Mouse (Mus musculus) heart, adult 2 months (tissue): ENCODE data around the gene Zfp978. TPM values are rescaled to one million over a fixed set of nuclear protein-coding genes. Genes with fewer than 3 reads are reported as not detected.
A peak's percentile ranks its signal among the peaks of the same experiment; 100 is the strongest.
"Not testable (repeated sequence)": the region's sequence is repeated elsewhere in the genome, so short reads cannot be mapped to it uniquely, and the experiment has no call there.

Experiments used
- DNase-seq, 2 experiments: peaks; one replicate each; pipeline ENCODE4 v3.0.0; 2021
- H3K27ac ChIP-seq: fragments of 200-600 bp; 2 replicates; pipeline ENCODE4 v1.8.1; 2022
- H3K27me3 ChIP-seq: fragments of 200-500 bp; 2 replicates; pipeline ENCODE4 v1.6.1; 2012; ENCODE audit warnings: mild to moderate bottlenecking, low read length, inconsistent platforms, mixed read lengths; ENCODE audit not compliant: control insufficient read depth, insufficient read depth
- H3K36me3 ChIP-seq: fragments of 200-500 bp; 2 replicates; pipeline ENCODE4 v1.6.1; 2012; ENCODE audit warnings: low read length, inconsistent platforms; ENCODE audit not compliant: control insufficient read depth, insufficient read depth
- H3K4me1 ChIP-seq: fragments of 200-500 bp; 2 replicates; pipeline ENCODE4 v1.6.1; 2011; ENCODE audit warnings: low read length; ENCODE audit not compliant: control insufficient read depth, insufficient read depth
- H3K4me3 ChIP-seq: fragments of 200-600 bp; 2 replicates; pipeline ENCODE4 v1.8.1; 2022
- H3K79me2 ChIP-seq: fragments of 200-500 bp; replicated peaks from 2 replicates; pipeline ENCODE4 v1.6.1; 2012; ENCODE audit warnings: mild to moderate bottlenecking, inconsistent platforms, low read length, moderate library complexity, mixed read lengths; ENCODE audit not compliant: control insufficient read depth, insufficient read depth
- H3K9ac ChIP-seq: fragments of 200-500 bp; 2 replicates; pipeline ENCODE4 v1.6.1; 2012; ENCODE audit warnings: low read depth, mild to moderate bottlenecking, control low read depth, inconsistent platforms, low read length, mixed read lengths
- WGBS: fragments of 180-500 bp; shearing (Covaris S2); methylation state at CpG from one replicate; pipeline ENCODE4 v1.1.7; 2018; 5-methylcytosine and 5-hydroxymethylcytosine counted together
- intact Hi-C: fragments of 180-260 bp; cut with DNase I; formaldehyde crosslinking; loops from one replicate; pipeline ENCODE4 v1.15.1; 2025
- polyA plus RNA-seq: library from polyadenylated mRNA; depleted of rRNA; stranded (reverse); fragments of >200 nt; gene quantifications from 2 replicates; pipeline ENCODE4 v1.2.3, GENCODE M21; 2012
- total RNA-seq, 2 experiments: library from RNA; stranded (reverse); gene quantifications; 2 replicates each; pipeline ENCODE4 v1.2.3; 2021

Gene Zfp978
- total and polyA plus RNA-seq, 3 experiments, result 0.27 to 0.42 TPM; not detected in 1

GRCm38 (mm10) chr4:147340236-147340635 is 20.9 kb upstream of the Zfp978 start:
- WGBS, result 53% methylated on average over 3 of the region's 3 CpGs

DNA sequence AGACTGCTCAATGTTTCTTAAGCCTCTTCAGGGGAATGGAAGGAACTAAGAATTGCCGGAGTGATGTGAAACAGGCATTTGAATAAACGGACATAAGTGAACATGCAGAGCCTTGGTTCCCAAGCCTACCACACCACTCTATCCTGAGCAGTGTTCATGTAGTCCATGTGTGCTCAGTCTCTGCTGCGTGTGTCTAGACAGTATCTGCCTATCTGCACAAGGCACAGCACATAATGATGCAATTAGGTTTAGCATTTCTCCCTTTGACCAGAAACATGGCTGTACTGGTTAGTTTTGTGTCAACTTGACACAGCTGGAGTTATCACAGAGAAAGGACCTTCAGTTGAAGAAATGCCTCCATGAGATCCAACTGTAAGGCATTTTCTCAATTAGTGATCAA is 20.2 kb upstream of the Zfp978 start:
- H3K4me1 ChIP-seq, H3K79me2 ChIP-seq, H3K4me3 ChIP-seq, H3K9ac ChIP-seq, H3K27ac ChIP-seq, H3K27me3 ChIP-seq, H3K36me3 ChIP-seq, intact Hi-C loops: not testable (repeated sequence)
- DNase-seq, result peak in 1 of 2 experiments; percentile 4
- WGBS, result 75% methylated on average over 3 of the region's 3 CpGs

More at GRCm38 (mm10) chr4:147340236-147340635, 20.9 kb upstream of the Zfp978 start:
- H3K27ac ChIP-seq, intact Hi-C loops, DNase-seq, H3K4me3 ChIP-seq, H3K4me1 ChIP-seq, H3K36me3 ChIP-seq, H3K27me3 ChIP-seq, H3K79me2 ChIP-seq, H3K9ac ChIP-seq: not testable (repeated sequence)

GRCm38 (mm10) chr4:147343042-147343908 is 17.8 kb upstream of the Zfp978 start:
- peak in 1 of 2 experiments; percentile 28 for DNase-seq
- H3K4me3 ChIP-seq, intact Hi-C loops, H3K79me2 ChIP-seq, H3K27me3 ChIP-seq, H3K4me1 ChIP-seq, H3K36me3 ChIP-seq, H3K27ac ChIP-seq, H3K9ac ChIP-seq: not testable (repeated sequence)
- WGBS, result 67% methylated on average over 6 of the region's 6 CpGs

DNA sequence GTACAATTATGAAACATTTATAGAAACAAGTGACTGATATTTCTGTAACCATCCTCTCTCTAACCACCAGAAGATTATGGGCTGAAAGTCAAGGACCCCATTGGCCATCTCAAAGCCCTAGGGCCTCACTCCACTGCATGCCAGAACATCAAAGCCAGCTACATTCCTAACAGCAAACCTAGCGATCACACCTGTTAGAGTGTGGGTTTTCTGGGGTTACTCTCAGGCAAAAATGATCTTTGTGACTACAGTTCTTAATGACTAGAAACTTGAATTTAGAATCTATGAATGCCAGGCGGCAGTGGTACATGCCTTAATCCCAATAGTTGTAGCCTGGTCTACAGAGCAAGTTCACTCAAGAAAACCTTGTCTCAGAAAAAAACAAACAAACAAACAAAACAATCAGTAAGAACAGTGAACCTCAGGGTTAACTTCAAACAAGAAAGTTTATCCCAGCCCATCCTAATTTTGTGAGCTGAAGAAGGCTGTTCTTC is 16.0 kb upstream of the Zfp978 start:
- DNase-seq, intact Hi-C loops, H3K36me3 ChIP-seq, H3K4me1 ChIP-seq, H3K27me3 ChIP-seq, H3K9ac ChIP-seq, H3K4me3 ChIP-seq, H3K79me2 ChIP-seq, H3K27ac ChIP-seq: not testable (repeated sequence)
- WGBS, result 79% methylated on average over 2 of the region's 2 CpGs

- H3K27me3 ChIP-seq, H3K36me3 ChIP-seq, DNase-seq, H3K4me1 ChIP-seq, H3K4me3 ChIP-seq, intact Hi-C loops, H3K9ac ChIP-seq, H3K79me2 ChIP-seq, H3K27ac ChIP-seq: not testable (repeated sequence)
- 49% methylated on average over 4 of the region's 4 CpGs for WGBS
Observed at GRCm38 (mm10) chr4:147346361-147347035, 14.6 kb upstream of the Zfp978 start.

GRCm38 (mm10) chr4:147347300-147347699 is 13.8 kb upstream of the Zfp978 start:
- H3K36me3 ChIP-seq, intact Hi-C loops, H3K27ac ChIP-seq, H3K9ac ChIP-seq, H3K4me3 ChIP-seq, H3K4me1 ChIP-seq, DNase-seq, H3K79me2 ChIP-seq, H3K27me3 ChIP-seq: not testable (repeated sequence)
- WGBS, result 58% methylated on average over 4 of the region's 4 CpGs

DNA sequence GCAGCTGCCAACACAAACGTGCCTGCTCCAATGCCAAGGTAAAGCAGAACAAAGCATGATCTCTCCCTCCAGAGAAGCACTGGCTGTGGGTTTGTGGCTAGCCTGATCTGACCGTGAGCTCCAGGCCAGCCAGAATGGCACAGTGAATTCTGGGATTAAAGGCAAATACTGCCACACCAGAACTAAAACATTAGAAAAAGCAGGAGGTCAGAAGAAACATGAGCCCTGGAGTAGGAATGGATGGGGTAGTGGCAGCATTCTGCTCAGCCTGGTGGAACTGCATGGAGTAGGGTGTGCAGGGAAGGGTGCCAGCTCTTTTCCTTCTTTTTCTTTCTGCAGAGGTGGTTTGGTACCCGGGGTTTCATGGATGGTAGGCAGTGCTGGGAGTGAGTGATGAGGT is 13.2 kb upstream of the Zfp978 start:
- H3K4me1 ChIP-seq, H3K79me2 ChIP-seq, H3K4me3 ChIP-seq, H3K9ac ChIP-seq, H3K27me3 ChIP-seq, intact Hi-C loops, DNase-seq, H3K27ac ChIP-seq, H3K36me3 ChIP-seq: not testable (repeated sequence)
- WGBS, result 70% methylated on average over 2 of the region's 3 CpGs

DNA sequence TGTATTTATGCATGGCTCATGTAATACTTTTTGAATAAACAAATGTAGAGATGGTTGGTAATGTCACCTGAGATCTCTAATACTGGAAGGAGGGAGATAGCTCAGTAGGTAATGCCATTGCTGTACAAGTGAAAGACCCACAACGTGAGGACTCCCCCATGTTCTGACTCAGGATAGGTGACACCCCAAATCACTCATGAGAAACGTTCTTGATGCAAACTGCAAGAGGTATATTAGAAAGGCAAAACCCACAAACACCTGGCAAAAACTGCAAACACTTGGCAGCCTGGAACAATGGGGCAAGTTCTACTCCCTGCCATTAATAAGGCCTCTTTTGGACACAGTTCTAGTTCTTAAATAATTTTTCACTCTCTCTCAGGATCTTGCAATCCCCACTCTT is 12.7 kb upstream of the Zfp978 start:
- H3K79me2 ChIP-seq, H3K36me3 ChIP-seq, H3K9ac ChIP-seq, DNase-seq, H3K4me3 ChIP-seq, H3K4me1 ChIP-seq, intact Hi-C loops, H3K27ac ChIP-seq, H3K27me3 ChIP-seq: not testable (repeated sequence)
- WGBS, result 65% methylated on average over 2 of the region's 2 CpGs

DNA sequence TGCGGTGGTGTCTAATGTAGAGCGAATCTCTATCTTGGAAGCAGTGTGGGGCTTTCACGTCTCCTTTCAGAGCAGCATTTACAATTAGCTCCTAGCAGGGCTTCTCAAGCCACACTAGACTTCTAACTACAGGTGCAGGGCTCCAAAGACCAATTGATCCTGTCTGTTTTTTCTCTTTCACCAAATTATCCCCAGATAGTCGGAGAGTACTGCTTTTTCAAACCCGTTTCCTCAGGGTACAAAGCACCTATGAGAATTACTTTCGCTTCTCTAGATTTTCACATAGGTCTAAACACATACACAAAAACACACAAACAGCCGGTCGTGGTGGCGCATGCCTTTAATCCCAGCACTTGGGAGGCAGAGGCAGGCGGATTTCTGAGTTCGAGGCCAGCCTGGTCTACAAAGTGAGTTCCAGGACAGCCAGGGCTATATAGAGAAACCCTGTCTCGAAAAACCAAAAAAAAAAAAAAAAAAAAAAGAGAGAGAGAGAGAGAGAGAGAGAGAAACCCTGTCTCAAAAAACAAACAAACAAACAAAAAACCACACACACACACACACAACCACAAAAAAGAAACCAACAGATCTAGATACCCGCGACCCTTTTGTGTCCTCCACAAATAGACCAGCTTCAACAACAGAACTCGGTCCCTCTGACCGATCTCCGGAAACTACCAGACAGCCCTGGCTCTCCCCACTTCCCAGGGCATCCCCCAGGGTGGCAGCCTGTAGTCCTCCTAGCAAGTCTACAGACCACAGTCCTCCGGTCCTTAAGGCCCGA is 12.0 kb upstream of the Zfp978 start:
- H3K4me1 ChIP-seq, H3K36me3 ChIP-seq, H3K4me3 ChIP-seq, H3K9ac ChIP-seq, H3K27ac ChIP-seq, H3K79me2 ChIP-seq, H3K27me3 ChIP-seq, intact Hi-C loops: not testable (repeated sequence)
- WGBS, result 82% methylated on average over 18 of the region's 19 CpGs
- DNase-seq, result peak in 1 of 2 experiments; percentile 20
